Mouse (Mus musculus) heart, embryonic 16.5 days (tissue): ENCODE data around the gene Abi3. TPM values are rescaled to one million over a fixed set of nuclear protein-coding genes. Genes with fewer than 3 reads are reported as not detected.
A peak's percentile ranks its signal among the peaks of the same experiment; 100 is the strongest.

ENCODE experiments used
- ATAC-seq: fragments of 200-750 bp; cut with Nextera tagmentation; replicated peaks from 2 replicates; pipeline ENCODE4 v1.8.0; 2017; ENCODE audit warnings: moderate number of reproducible peaks; ENCODE audit not compliant: insufficient read depth, low FRiP score; ENCODE audit errors: extremely low read depth
- H3K27ac ChIP-seq: fragments of 300-500 bp; sonication (generic); 2 replicates; pipeline ENCODE4 v1.5.1; 2014; ENCODE audit warnings: mild to moderate bottlenecking, low read length, control low read depth, moderate library complexity
- H3K27me3 ChIP-seq: fragments of 300-500 bp; sonication (generic); 2 replicates; pipeline ENCODE4 v1.6.1; 2014; ENCODE audit warnings: low read length, mixed read lengths; ENCODE audit not compliant: control insufficient read depth, insufficient read depth
- H3K36me3 ChIP-seq: fragments of 300-500 bp; sonication (generic); 2 replicates; pipeline ENCODE4 v1.6.1; 2014; ENCODE audit not compliant: control insufficient read depth, insufficient read depth
- H3K4me1 ChIP-seq: fragments of 300-500 bp; sonication (generic); 2 replicates; pipeline ENCODE4 v1.6.1; 2014; ENCODE audit warnings: low read length, mixed read lengths; ENCODE audit not compliant: control insufficient read depth, insufficient read depth
- H3K4me2 ChIP-seq: fragments of 300-500 bp; sonication (generic); 2 replicates; pipeline ENCODE4 v1.6.1; 2014; ENCODE audit warnings: low read depth, mild to moderate bottlenecking, control low read depth, low read length
- H3K4me3 ChIP-seq: fragments of 300-500 bp; sonication (generic); 2 replicates; pipeline ENCODE4 v1.5.1; 2014; ENCODE audit warnings: mild to moderate bottlenecking, control low read depth, low read length
- H3K9ac ChIP-seq: fragments of 300-500 bp; sonication (generic); 2 replicates; pipeline ENCODE4 v1.6.1; 2014; ENCODE audit warnings: low read length, control low read depth
- H3K9me3 ChIP-seq: fragments of 300-500 bp; sonication (generic); replicated peaks from 2 replicates; pipeline ENCODE4 v1.6.1; 2016; ENCODE audit warnings: low read length; ENCODE audit not compliant: control insufficient read depth
- WGBS: fragments of 180-500 bp; shearing (Covaris S2); extraction: QIAGEN DNeasy Blood & Tissue Kit; methylation state at CpG from one replicate; pipeline ENCODE4 v1.1.7; 2014; 5-methylcytosine and 5-hydroxymethylcytosine counted together
- polyA plus RNA-seq: library from polyadenylated mRNA; unstranded; fragments of >200 nt; fragmentation: Nextera tagmentation; extraction: Ambion mirVana; gene quantifications from 2 replicates; pipeline ENCODE4 v1.2.1, GENCODE M21; 2015

Gene Abi3
- polyA plus RNA-seq, 1 experiment from 2014 or later = 28.0 TPM

- WGBS = 9% methylated on average over 75 of the region's 80 CpGs
- no peak overlapping the region for H3K27ac ChIP-seq
- no peaks in the 10 kb centered on the region for H3K36me3 ChIP-seq
- peak overlapping the region; percentile 46 for H3K4me3 ChIP-seq
- H3K9me3 ChIP-seq = no peaks in the 10 kb centered on the region
- peak overlapping the region; percentile 63 for H3K4me2 ChIP-seq
- H3K27me3 ChIP-seq = peaks cover 51% of the 10 kb centered on the region
- H3K9ac ChIP-seq = peak overlapping the region; percentile 47
- ATAC-seq = no peak
- H3K4me1 ChIP-seq = peaks cover 43% of the 10 kb centered on the region
Measured at GRCm38 (mm10) chr11:95830411-95831275, 11.6 kb downstream of the Abi3 start.

GRCm38 (mm10) chr11:95829526-95830050 is 12.7 kb downstream of the Abi3 start:
- Histone ChIP-seq H3K4me2 (no peak overlapping the region; the same call in 1 of the 2 replicates), H3K36me3 (no peaks in the 10 kb centered on the region), H3K27ac (no peak overlapping the region), H3K4me1 (peaks cover 42% of the 10 kb centered on the region), H3K27me3 (peaks cover 49% of the 10 kb centered on the region), H3K4me3 (no peak overlapping the region), H3K9ac (no peak overlapping the region; the same call in 1 of the 2 replicates), H3K9me3 (no peaks in the 10 kb centered on the region)
- ATAC-seq = no peak
- 59% methylated on average over 4 of the region's 4 CpGs for WGBS

GRCm38 (mm10) chr11:95828181-95828964 is 13.9 kb downstream of the Abi3 start:
- WGBS = 67% methylated on average over 11 of the region's 11 CpGs
- no peak overlapping the region for H3K27ac ChIP-seq
- peaks cover 47% of the 10 kb centered on the region for H3K27me3 ChIP-seq
- no peak overlapping the region for H3K9ac ChIP-seq
- ATAC-seq = no peak
- H3K4me2 ChIP-seq = no peak overlapping the region
- peaks cover 35% of the 10 kb centered on the region for H3K4me1 ChIP-seq
- H3K9me3 ChIP-seq = no peaks in the 10 kb centered on the region
- no peaks in the 10 kb centered on the region for H3K36me3 ChIP-seq
- no peak overlapping the region for H3K4me3 ChIP-seq

- Histone ChIP-seq H3K36me3 (no peaks in the 10 kb centered on the region), H3K4me1 (peaks cover 35% of the 10 kb centered on the region), H3K4me3 (no peak overlapping the region), H3K4me2 (no peak overlapping the region), H3K9me3 (no peaks in the 10 kb centered on the region), H3K27me3 (peaks cover 39% of the 10 kb centered on the region), H3K27ac (peak overlapping the region; percentile 51), H3K9ac (peak overlapping the region; percentile 50; the same call in 1 of the 2 replicates)
- WGBS = 20% methylated on average over 3 of the region's 3 CpGs
- no peak for ATAC-seq
Measured at GRCm38 (mm10) chr11:95827464-95828085, 14.7 kb downstream of the Abi3 start.

- H3K9ac ChIP-seq = peak overlapping the region; percentile 50; the same call in 1 of the 2 replicates
Measured at GRCm38 (mm10) chr11:95827168-95827447, 15.2 kb downstream of the Abi3 start.

GRCm38 (mm10) chr11:95826317-95827167 is 15.7 kb downstream of the Abi3 start:
- 48% methylated on average over 6 of the region's 6 CpGs for WGBS
- H3K36me3 ChIP-seq = no peaks in the 10 kb centered on the region
- H3K9ac ChIP-seq = no peak overlapping the region
- ATAC-seq = no peak
- no peak overlapping the region for H3K4me2 ChIP-seq
- no peak overlapping the region; the same call in 1 of the 2 replicates for H3K27ac ChIP-seq
- no peaks in the 10 kb centered on the region for H3K9me3 ChIP-seq
- H3K4me3 ChIP-seq = no peak overlapping the region
- peaks cover 35% of the 10 kb centered on the region for H3K4me1 ChIP-seq
- peaks cover 31% of the 10 kb centered on the region for H3K27me3 ChIP-seq

More at GRCm38 (mm10) chr11:95827168-95827447, 15.2 kb downstream of the Abi3 start:
- H3K27ac ChIP-seq = peak overlapping the region; percentile 51
- no peaks in the 10 kb centered on the region for H3K9me3 ChIP-seq
- H3K36me3 ChIP-seq = no peaks in the 10 kb centered on the region
- peaks cover 35% of the 10 kb centered on the region for H3K4me1 ChIP-seq
- H3K27me3 ChIP-seq = peaks cover 36% of the 10 kb centered on the region
- no peak overlapping the region for H3K4me2 ChIP-seq
- H3K4me3 ChIP-seq = no peak overlapping the region
- 19% methylated on average over 3 of the region's 3 CpGs for WGBS
- no peak for ATAC-seq

GRCm38 (mm10) chr11:95825625-95826024 is 16.7 kb downstream of the Abi3 start:
- H3K4me3 ChIP-seq = peak overlapping the region; percentile 63
- H3K36me3 ChIP-seq = no peaks in the 10 kb centered on the region
- peak overlapping the region; percentile 79 for H3K4me2 ChIP-seq
- peaks cover 28% of the 10 kb centered on the region for H3K4me1 ChIP-seq
- no peak overlapping the region for H3K27ac ChIP-seq
- no peak for ATAC-seq
- H3K9ac ChIP-seq = peak overlapping the region; percentile 73
- 37% methylated on average over 3 of the region's 3 CpGs for WGBS
- peaks cover 23% of the 10 kb centered on the region for H3K27me3 ChIP-seq
- H3K9me3 ChIP-seq = no peaks in the 10 kb centered on the region

- ATAC-seq = peak; percentile 60
- Histone ChIP-seq H3K4me3 (peak overlapping the region; percentile 63), H3K36me3 (no peaks in the 10 kb centered on the region), H3K4me1 (peaks cover 21% of the 10 kb centered on the region), H3K9me3 (no peaks in the 10 kb centered on the region), H3K9ac (peak overlapping the region; percentile 73), H3K27ac (peak overlapping the region; percentile 74), H3K4me2 (peak overlapping the region; percentile 79), H3K27me3 (peaks cover 15% of the 10 kb centered on the region)
- 0% methylated on average over 11 of the region's 11 CpGs for WGBS
Measured at GRCm38 (mm10) chr11:95824877-95825243, 17.4 kb downstream of the Abi3 start.
